Mouse (Mus musculus) lung, embryonic 15.5 days (tissue): ENCODE results near the gene Zwilch. TPM values are rescaled to one million over a fixed set of nuclear protein-coding genes. Genes with fewer than 3 reads are reported as not detected.

Source experiments
- ATAC-seq: fragments of 200-750 bp; cut with Nextera tagmentation; 2 replicates; pipeline ENCODE4 v1.8.0; 2017; ENCODE audit warnings: moderate number of reproducible peaks, borderline replicate concordance; ENCODE audit not compliant: low FRiP score, low TSS enrichment; ENCODE audit errors: extremely low read depth
- H3K27ac ChIP-seq: fragments of 300-500 bp; sonication (generic); 2 replicates; pipeline ENCODE4 v1.5.1; 2015; ENCODE audit warnings: moderate library complexity, mild to moderate bottlenecking, inconsistent platforms
- H3K27me3 ChIP-seq: fragments of 300-500 bp; sonication (generic); 2 replicates; pipeline ENCODE4 v1.6.1; 2015; ENCODE audit warnings: inconsistent platforms
- H3K36me3 ChIP-seq: fragments of 300-500 bp; sonication (generic); 2 replicates; pipeline ENCODE4 v1.6.1; 2015; ENCODE audit warnings: inconsistent platforms
- H3K4me1 ChIP-seq: fragments of 300-500 bp; sonication (generic); 2 replicates; pipeline ENCODE4 v1.6.1; 2015; ENCODE audit warnings: inconsistent platforms
- H3K4me2 ChIP-seq: fragments of 300-500 bp; sonication (generic); 2 replicates; pipeline ENCODE4 v1.6.1; 2015; ENCODE audit warnings: inconsistent platforms, mild to moderate bottlenecking, moderate library complexity
- H3K4me3 ChIP-seq: fragments of 300-500 bp; sonication (generic); 2 replicates; pipeline ENCODE4 v1.5.1; 2015; ENCODE audit warnings: mild to moderate bottlenecking, inconsistent platforms
- H3K9ac ChIP-seq: fragments of 300-500 bp; sonication (generic); 2 replicates; pipeline ENCODE4 v1.6.1; 2015; ENCODE audit warnings: inconsistent platforms
- H3K9me3 ChIP-seq: fragments of 300-500 bp; sonication (generic); 2 replicates; pipeline ENCODE4 v1.6.1; 2016; ENCODE audit warnings: inconsistent platforms
- WGBS: fragments of 180-500 bp; shearing (Covaris S2); methylation state at CpG from one replicate; pipeline ENCODE4 v1.1.7; 2015; 5-methylcytosine and 5-hydroxymethylcytosine counted together
- polyA plus RNA-seq: library from polyadenylated mRNA; unstranded; fragments of >200 nt; fragmentation: Nextera tagmentation; extraction: Ambion mirVana; gene quantifications from 2 replicates; pipeline ENCODE4 v1.2.1, GENCODE M21; 2015

Gene Zwilch
- 26.3 and 26.6 TPM in 2 replicates for polyA plus RNA-seq

- peak within 1 kb of the TSS; percentile 89 for H3K9ac ChIP-seq
- no peaks in the 10 kb centered on the region for H3K27me3 ChIP-seq
- H3K36me3 ChIP-seq = peaks cover 36% of the 10 kb centered on the region
- no peaks in the 10 kb centered on the region for H3K9me3 ChIP-seq
- ATAC-seq = peak; percentile 85
- peak within 1 kb of the TSS; percentile 86 for H3K4me3 ChIP-seq
- peaks cover 24% of the 10 kb centered on the region for H3K4me1 ChIP-seq
- peak within 1 kb of the TSS; percentile 64 for H3K4me2 ChIP-seq
- WGBS = under 1% methylated on average over 42 of the region's 42 CpGs
- H3K27ac ChIP-seq = peak within 1 kb of the TSS; percentile 98
Measured at GRCm38 (mm10) chr9:64172816-64173665, at the start of gene Zwilch, which contains the start of gene Rpl4. Gene Zwilch (minus strand): TSS chr9:64173104. Gene Rpl4 (plus strand): TSS chr9:64173375.

GRCm38 (mm10) chr9:64222098-64222497, 49.2 kb upstream of the Zwilch start:
- Histone ChIP-seq H3K4me3 (no peak overlapping the region), H3K4me2 (no peak overlapping the region), H3K9me3 (no peaks in the 10 kb centered on the region), H3K27me3 (no peaks in the 10 kb centered on the region), H3K4me1 (no peaks in the 10 kb centered on the region), H3K9ac (no peak overlapping the region), H3K36me3 (no peaks in the 10 kb centered on the region), H3K27ac (no peak overlapping the region)
- 73% methylated on average over 2 of the region's 2 CpGs for WGBS
- ATAC-seq = no peak

- Histone ChIP-seq H3K27ac (no peak overlapping the region), H3K4me3 (no peak overlapping the region), H3K36me3 (no peaks in the 10 kb centered on the region), H3K9me3 (no peaks in the 10 kb centered on the region), H3K27me3 (no peaks in the 10 kb centered on the region), H3K4me1 (0 out of 2 replicates have a peak, but pooled peaks cover 2% of the 10 kb centered on the region), H3K4me2 (no peak overlapping the region), H3K9ac (no peak overlapping the region)
- no peak for ATAC-seq
- WGBS = 70% methylated on average over 4 of the region's 4 CpGs
Measured at GRCm38 (mm10) chr9:64221480-64221879, 48.6 kb upstream of the Zwilch start.

- H3K9me3 ChIP-seq = no peaks in the 10 kb centered on the region
- 58% methylated on average over 1 of the region's 1 CpGs for WGBS
- ATAC-seq = no peak
- H3K27ac ChIP-seq = no peak overlapping the region
- no peak overlapping the region for H3K9ac ChIP-seq
- H3K27me3 ChIP-seq = no peaks in the 10 kb centered on the region
- H3K4me3 ChIP-seq = no peak overlapping the region
- 0 out of 2 replicates have a peak, but pooled peaks cover 6% of the 10 kb centered on the region for H3K4me1 ChIP-seq
- no peaks in the 10 kb centered on the region for H3K36me3 ChIP-seq
- no peak overlapping the region for H3K4me2 ChIP-seq
Measured at GRCm38 (mm10) chr9:64220603-64221002, 47.7 kb upstream of the Zwilch start.

- no peak overlapping the region for H3K4me3 ChIP-seq
- no peak overlapping the region for H3K9ac ChIP-seq
- H3K27me3 ChIP-seq = no peaks in the 10 kb centered on the region
- ATAC-seq = no peak
- no peaks in the 10 kb centered on the region for H3K36me3 ChIP-seq
- H3K9me3 ChIP-seq = no peaks in the 10 kb centered on the region
- H3K4me1 ChIP-seq = 0 out of 2 replicates have a peak, but pooled peaks cover 6% of the 10 kb centered on the region
- H3K4me2 ChIP-seq = no peak overlapping the region
- 86% methylated on average over 10 of the region's 10 CpGs for WGBS
- H3K27ac ChIP-seq = no peak overlapping the region
Measured at GRCm38 (mm10) chr9:64219772-64220420, 47.0 kb upstream of the Zwilch start.

GRCm38 (mm10) chr9:64219305-64219704, 46.4 kb upstream of the Zwilch start:
- Histone ChIP-seq H3K27me3 (no peaks in the 10 kb centered on the region), H3K4me3 (no peak overlapping the region), H3K9me3 (no peaks in the 10 kb centered on the region), H3K4me1 (0 out of 2 replicates have a peak, but pooled peaks cover 6% of the 10 kb centered on the region), H3K36me3 (no peaks in the 10 kb centered on the region), H3K4me2 (no peak overlapping the region), H3K9ac (no peak overlapping the region), H3K27ac (no peak overlapping the region)
- ATAC-seq = no peak
- WGBS = 66% methylated on average over 1 of the region's 1 CpGs

- Histone ChIP-seq H3K36me3 (no peaks in the 10 kb centered on the region), H3K27me3 (no peaks in the 10 kb centered on the region), H3K4me3 (no peak overlapping the region), H3K4me2 (no peak overlapping the region), H3K4me1 (0 out of 2 replicates have a peak, but pooled peaks cover 6% of the 10 kb centered on the region), H3K27ac (no peak overlapping the region), H3K9me3 (no peaks in the 10 kb centered on the region), H3K9ac (no peak overlapping the region)
- no peak for ATAC-seq
Measured at GRCm38 (mm10) chr9:64217887-64218286, 45.0 kb upstream of the Zwilch start.

- no peak overlapping the region for H3K9ac ChIP-seq
- no peak overlapping the region for H3K27ac ChIP-seq
- H3K4me3 ChIP-seq = no peak overlapping the region
- peaks cover 7% of the 10 kb centered on the region for H3K36me3 ChIP-seq
- H3K4me1 ChIP-seq = 0 out of 2 replicates have a peak, but pooled peaks cover 6% of the 10 kb centered on the region
- no peak overlapping the region for H3K4me2 ChIP-seq
- WGBS = 93% methylated on average over 2 of the region's 2 CpGs
- H3K9me3 ChIP-seq = no peaks in the 10 kb centered on the region
- H3K27me3 ChIP-seq = no peaks in the 10 kb centered on the region
- no peak for ATAC-seq
Measured at GRCm38 (mm10) chr9:64216641-64217040, 43.7 kb upstream of the Zwilch start.

- no peak for ATAC-seq
- H3K4me2 ChIP-seq = no peak overlapping the region
Measured at GRCm38 (mm10) chr9:64216090-64216489, 43.2 kb upstream of the Zwilch start.

GRCm38 (mm10) chr9:64214452-64214851, 41.5 kb upstream of the Zwilch start:
- Histone ChIP-seq H3K27ac (no peak overlapping the region), H3K4me3 (no peak overlapping the region), H3K4me1 (0 out of 2 replicates have a peak, but pooled peaks cover 6% of the 10 kb centered on the region), H3K4me2 (no peak overlapping the region), H3K9me3 (no peaks in the 10 kb centered on the region), H3K27me3 (no peaks in the 10 kb centered on the region), H3K9ac (no peak overlapping the region), H3K36me3 (peaks cover 11% of the 10 kb centered on the region)
- 87% methylated on average over 17 of the region's 17 CpGs for WGBS
- no peak for ATAC-seq

More at GRCm38 (mm10) chr9:64216090-64216489, 43.2 kb upstream of the Zwilch start:
- H3K27ac ChIP-seq = no peak overlapping the region
- peaks cover 7% of the 10 kb centered on the region for H3K36me3 ChIP-seq
- H3K9ac ChIP-seq = no peak overlapping the region
- H3K9me3 ChIP-seq = no peaks in the 10 kb centered on the region
- 36% methylated on average over 4 of the region's 4 CpGs for WGBS
- H3K4me1 ChIP-seq = 0 out of 2 replicates have a peak, but pooled peaks cover 6% of the 10 kb centered on the region
- H3K27me3 ChIP-seq = no peaks in the 10 kb centered on the region
- no peak overlapping the region for H3K4me3 ChIP-seq

- 81% methylated on average over 3 of the region's 3 CpGs for WGBS
- H3K9me3 ChIP-seq = no peaks in the 10 kb centered on the region
- no peak overlapping the region for H3K9ac ChIP-seq
- no peak for ATAC-seq
- no peak overlapping the region for H3K4me3 ChIP-seq
- H3K27ac ChIP-seq = no peak overlapping the region
- no peak overlapping the region for H3K4me2 ChIP-seq
- H3K27me3 ChIP-seq = no peaks in the 10 kb centered on the region
- H3K4me1 ChIP-seq = no peaks in the 10 kb centered on the region
- peaks cover 23% of the 10 kb centered on the region for H3K36me3 ChIP-seq
Measured at GRCm38 (mm10) chr9:64207509-64208084, 34.7 kb upstream of the Zwilch start.
